Mouse (Mus musculus): ENCODE measurements around the gene Rsbn1l. TPM values are rescaled to one million over a fixed set of nuclear protein-coding genes. Genes with fewer than 3 reads are reported as not detected.
"Not testable (repeated sequence)": the region's sequence is repeated elsewhere in the genome, so short reads cannot be mapped to it uniquely, and the experiment has no call there.

The Rsbn1l gene
- total RNA-seq, 2 experiments from 2014 or later = 6.4 to 7.8 TPM

GRCm38 (mm10) chr5:20950516-20950854, 5.7 kb downstream of the Rsbn1l start:
- no peak for DNase-seq

- no peak for DNase-seq
These were observed 6.1 kb downstream of the Rsbn1l start for GRCm38 (mm10) chr5:20950093-20950492.

GRCm38 (mm10) chr5:20946906-20947305, 9.3 kb downstream of the Rsbn1l start:
- no peak for DNase-seq

DNA sequence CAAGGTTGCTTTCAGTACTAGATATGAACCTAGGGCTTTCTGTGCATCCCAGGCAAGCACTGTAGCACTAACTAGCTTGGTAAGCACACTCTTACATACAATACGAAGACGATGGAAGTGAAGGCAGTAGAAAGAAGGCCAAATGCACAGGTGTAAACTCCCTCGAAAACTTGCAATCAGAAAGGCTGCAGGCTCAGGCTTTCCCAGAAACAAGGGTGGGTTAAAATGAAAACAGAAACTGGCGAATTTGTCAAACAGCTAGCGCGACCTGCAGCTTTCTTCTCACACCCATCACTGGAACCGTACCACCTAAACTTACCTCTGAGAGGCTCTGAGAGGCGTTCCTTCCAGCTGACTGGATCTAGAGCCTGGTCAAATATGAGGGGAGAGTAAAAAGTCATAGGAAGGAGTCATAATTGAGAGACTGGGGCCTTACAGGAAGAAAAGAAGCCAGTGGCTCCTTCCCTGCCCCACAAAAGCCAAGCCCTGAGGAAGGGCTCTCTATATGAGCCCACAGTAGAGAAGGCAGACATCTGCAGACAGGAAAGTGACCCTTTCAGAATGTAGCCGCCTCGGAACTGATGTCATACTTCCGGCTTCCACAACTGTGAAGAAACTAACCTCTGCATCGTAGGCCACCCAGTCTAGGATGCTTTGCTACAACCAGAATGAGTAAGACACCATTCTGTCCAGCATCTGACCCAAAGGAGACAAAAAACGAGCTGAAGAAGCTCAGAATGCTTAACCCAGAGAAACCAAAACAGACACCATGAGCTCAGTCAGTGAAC, 11.0 kb downstream of the Rsbn1l start:
- DNase-seq = no peak

DNA sequence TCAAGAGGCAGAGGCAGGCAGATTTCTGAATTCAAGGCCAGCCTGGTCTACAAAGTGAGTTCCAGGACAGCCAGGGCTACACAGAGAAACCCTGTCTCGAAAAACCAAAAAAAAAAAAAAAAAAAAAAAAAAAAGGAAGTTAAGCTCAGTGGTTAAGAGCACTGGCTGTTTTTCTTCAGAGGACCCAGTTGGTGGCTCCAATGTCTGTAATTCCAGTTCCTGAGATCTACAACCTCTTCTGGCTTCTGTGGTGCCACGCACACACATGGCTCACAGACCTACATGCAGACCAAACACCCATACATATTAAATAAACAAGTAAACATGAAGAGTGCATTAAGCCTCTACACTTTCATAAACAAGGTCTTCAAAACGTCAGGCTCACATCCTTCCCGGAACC, 12.4 kb downstream of the Rsbn1l start:
- not testable (repeated sequence) for DNase-seq

GRCm38 (mm10) chr5:20942523-20942922, 13.7 kb downstream of the Rsbn1l start:
- DNase-seq = no peak

- DNase-seq = peak; percentile 37
These were observed 15.0 kb downstream of the Rsbn1l start for GRCm38 (mm10) chr5:20941205-20941604.

- no peak for DNase-seq
These were observed 15.5 kb downstream of the Rsbn1l start for GRCm38 (mm10) chr5:20940696-20941095.

GRCm38 (mm10) chr5:20940040-20940571, 16.1 kb downstream of the Rsbn1l start:
- DNase-seq = no peak

- no peak for DNase-seq
These were observed 17.7 kb downstream of the Rsbn1l start for GRCm38 (mm10) chr5:20938523-20938922.

DNA sequence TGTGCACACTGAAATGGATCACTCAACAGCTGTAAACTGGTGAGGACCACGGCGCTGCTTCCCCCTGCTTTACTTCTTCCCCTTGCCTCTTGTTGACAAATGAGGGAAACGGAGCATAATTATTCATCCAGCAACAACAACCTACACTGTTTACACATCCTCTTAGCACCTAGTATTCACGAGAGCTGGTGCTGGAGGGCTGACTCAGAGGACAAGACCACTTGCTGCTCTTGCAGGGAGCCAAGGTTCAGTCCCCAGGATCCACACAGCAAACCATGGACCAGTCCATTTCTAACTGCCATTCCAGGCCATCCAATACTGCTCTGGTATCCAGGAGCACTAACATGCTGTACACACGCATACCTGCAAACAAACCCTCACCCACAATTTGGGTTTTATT, 20.3 kb downstream of the Rsbn1l start:
- no peak for DNase-seq

DNA sequence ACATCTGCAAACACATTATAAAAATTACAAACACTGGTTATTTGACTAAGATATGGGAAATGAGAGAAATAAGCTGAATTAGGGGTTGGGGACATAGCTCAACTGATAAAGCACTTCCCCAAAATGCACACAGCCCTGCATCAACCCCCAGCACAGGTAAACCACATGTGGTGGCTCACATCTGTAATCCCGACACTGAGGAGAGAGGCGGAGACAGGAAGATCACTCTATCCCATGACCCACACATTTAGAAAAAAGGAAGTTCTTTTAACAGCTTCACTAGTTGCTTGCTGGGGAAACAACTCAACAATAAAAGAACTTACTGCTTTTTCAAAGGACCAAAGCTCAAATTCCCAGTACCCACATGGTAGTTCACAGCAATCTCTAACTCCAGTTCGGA, 23.6 kb downstream of the Rsbn1l start:
- no peak for DNase-seq

- no peak for DNase-seq
These were observed 24.9 kb downstream of the Rsbn1l start for GRCm38 (mm10) chr5:20931300-20931699.

GRCm38 (mm10) chr5:20930430-20930829, 25.8 kb downstream of the Rsbn1l start:
- DNase-seq = no peak

DNA sequence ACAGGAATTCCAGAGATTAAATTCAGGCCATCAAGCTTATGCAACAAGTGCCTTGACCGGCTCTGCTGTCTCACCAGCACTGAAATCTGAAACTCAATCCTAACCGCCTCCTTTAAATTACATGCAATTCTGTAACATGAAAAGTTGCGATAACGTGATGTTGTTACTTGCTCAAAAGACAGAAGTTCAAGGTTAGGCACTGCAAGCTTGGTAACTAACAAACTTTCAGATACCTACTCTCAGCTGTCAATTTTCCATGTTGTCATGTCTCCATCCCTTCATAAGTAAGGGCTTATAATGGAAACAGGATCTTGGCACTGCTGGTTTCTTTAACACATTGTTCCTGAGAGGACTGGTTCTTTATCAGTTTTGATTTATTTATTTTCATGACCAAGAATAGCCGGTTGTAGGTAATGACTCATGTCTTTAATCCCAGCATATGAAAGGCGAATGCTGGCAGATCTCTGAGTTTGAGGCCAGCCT, 26.5 kb downstream of the Rsbn1l start:
- DNase-seq = no peak

- no peak for DNase-seq
These were observed 30.7 kb downstream of the Rsbn1l start for GRCm38 (mm10) chr5:20925451-20925850.

- DNase-seq = no peak
These were observed 31.6 kb downstream of the Rsbn1l start for GRCm38 (mm10) chr5:20924608-20925007.

DNA sequence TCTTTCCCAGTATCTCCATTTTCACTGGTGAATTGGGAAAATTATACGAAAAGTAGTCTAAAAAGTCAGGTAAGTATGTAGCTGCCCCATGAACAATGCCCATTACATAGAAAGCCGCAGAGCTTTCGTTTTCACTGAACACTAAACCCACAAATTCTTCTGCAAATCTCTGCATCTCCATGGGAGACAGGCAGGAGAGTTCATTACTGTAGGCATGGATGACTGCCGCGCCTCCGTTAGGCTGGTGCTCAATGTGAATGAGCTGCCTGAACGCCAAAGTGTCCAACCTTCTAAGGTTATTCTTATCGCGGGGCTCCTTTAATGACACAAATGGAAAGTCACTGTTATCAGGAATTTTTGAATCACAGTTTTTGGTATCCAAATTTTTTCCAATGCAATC, 36.6 kb downstream of the Rsbn1l start:
- no peak for DNase-seq

DNA sequence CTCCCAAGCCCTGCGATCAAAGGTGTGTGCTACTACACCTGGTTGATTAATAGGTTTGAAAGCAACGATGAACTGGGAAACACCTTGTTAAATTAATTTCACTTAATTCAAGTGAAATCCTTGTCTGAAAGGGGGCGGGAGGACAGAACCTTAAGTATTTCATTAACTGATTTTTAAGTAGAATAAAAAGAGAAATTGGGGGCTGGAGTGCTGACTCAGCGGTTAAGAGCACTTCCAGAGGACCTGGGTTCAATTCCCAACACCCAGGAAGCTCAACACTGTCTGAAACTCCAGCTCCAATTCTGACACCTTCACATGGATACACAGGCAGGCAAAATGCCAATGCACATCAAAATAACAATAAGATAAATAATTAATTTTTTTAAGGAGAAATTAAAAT, 37.2 kb downstream of the Rsbn1l start:
- DNase-seq = no peak

GRCm38 (mm10) chr5:20913372-20914275, 42.6 kb downstream of the Rsbn1l start:
- peak; percentile 20 for DNase-seq

DNA sequence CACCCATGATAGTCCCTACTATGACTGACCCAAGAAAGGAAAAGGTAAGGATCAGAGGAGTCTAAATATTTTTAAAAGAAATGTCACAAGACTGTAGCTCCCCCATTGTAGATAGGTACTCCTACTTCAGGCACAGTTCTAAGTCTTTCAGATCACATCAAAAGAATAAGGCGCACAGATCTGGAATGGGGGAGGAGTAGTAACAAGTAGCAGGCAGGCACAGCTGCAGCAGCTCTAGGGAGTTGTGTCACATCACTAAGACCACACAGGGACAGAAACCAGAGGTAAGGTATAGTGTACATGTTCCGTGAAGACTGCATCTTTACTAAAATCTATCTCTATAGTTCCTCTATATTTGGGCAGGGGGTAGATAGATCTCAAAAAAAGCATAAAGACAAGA, 44.5 kb downstream of the Rsbn1l start:
- DNase-seq = no peak

DNA sequence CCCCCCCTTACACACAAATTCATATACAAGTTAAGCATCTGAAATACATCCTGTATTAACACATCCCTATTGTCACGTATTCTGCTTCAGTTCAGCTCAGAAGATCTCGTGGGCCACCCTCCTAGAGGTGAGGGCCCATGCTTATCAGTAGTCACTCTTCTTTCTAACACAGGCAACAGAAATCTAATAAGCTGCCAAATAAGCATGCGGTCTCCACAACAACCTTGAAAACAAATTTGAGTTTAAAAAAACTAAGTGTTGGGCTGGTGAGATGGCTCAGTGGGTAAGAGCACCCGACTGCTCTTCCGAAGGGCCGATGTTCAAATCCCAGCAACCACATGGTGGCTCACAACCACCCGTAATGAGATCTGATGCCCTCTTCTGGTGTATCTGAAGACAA, 50.0 kb downstream of the Rsbn1l start:
- DNase-seq = no peak

DNA sequence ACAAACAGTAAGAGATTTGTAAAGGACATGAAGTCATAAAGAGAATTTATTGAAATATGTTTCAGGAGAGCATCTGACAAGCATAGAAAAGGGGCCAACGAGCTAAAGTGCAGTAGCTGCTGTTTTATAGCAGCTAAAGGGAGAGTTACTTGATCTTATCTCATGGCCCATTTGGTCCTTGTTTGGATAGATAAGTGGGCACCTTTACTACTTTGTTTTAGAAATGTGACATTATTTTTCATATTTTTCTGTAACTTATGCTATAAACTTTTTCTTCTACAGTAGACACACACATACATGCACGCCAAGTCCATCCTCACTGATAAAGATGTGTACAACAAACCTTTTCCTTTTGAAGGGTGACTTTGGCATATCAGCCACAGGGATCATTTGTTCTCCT, 50.8 kb downstream of the Rsbn1l start:
- DNase-seq = no peak
